Mouse (Mus musculus) adrenal gland, postnatal 36 days (tissue): Measurements from ENCODE around the gene Ttll11. TPM values are rescaled to one million over a fixed set of nuclear protein-coding genes. Genes with fewer than 3 reads are reported as not detected.

Source experiments
- DNase-seq, 2 experiments: peaks; one replicate each; pipeline ENCODE4 v3.0.0; 2021; ENCODE audit warnings: mixed read lengths in 1 of 2
- total RNA-seq, 2 experiments: library from RNA; stranded (reverse); gene quantifications; 2 replicates each; pipeline ENCODE4 v1.2.3; 2021

Ttll11 gene
- total RNA-seq, 2 experiments from 2014 or later = 1.7 to 23.0 TPM

GRCm38 (mm10) chr2:35767834-35768537 lies 211.7 kb downstream of the Ttll11 start:
- no peak for DNase-seq

- peak in 1 of 2 experiments; percentile 9 for DNase-seq
Measured at GRCm38 (mm10) chr2:35764328-35764727, 215.4 kb downstream of the Ttll11 start.

- DNase-seq = no peak
Measured at GRCm38 (mm10) chr2:35763818-35764217, 215.9 kb downstream of the Ttll11 start.

DNA sequence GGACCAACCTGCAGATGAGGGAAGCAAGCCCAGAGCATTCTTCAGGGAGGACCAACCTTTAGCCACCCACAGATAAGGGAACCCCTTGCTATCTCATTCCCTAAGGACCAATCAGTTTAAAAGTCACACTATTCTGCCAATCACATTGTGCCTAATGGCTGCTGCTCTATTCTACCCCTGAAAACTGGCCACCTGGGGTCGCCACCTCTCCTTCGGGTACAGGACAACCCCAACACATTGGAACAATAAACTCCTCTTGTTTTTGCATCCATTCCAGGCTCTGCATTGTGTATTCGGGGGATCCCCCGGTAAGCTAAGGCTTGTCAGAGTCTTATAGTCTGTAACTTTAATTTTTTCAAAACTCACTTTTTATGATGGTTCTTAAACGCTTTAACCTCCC lies 218.3 kb downstream of the Ttll11 start:
- DNase-seq = peak in 1 of 2 experiments; percentile 26

GRCm38 (mm10) chr2:35760867-35761266 lies 218.8 kb downstream of the Ttll11 start:
- no peak for DNase-seq

DNA sequence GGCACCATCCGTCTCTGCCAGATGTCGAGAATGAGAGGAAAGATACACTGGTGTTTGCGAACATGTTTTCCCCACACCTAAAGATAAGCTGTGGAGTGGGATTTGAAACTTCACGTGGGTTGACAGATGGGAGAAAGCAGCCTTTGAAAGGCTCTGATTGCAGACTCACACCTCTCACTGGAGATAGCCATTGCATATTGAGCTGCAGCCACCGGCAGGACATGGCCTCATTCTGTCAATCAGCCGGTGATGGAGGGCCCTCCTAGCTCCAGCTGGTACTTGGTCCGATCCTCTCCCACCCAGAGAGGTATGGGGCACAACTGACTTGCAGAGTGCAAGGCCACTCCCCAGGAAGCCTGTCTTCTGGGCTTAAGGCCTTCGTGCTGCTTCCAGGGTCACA lies 219.4 kb downstream of the Ttll11 start:
- DNase-seq = no peak

DNA sequence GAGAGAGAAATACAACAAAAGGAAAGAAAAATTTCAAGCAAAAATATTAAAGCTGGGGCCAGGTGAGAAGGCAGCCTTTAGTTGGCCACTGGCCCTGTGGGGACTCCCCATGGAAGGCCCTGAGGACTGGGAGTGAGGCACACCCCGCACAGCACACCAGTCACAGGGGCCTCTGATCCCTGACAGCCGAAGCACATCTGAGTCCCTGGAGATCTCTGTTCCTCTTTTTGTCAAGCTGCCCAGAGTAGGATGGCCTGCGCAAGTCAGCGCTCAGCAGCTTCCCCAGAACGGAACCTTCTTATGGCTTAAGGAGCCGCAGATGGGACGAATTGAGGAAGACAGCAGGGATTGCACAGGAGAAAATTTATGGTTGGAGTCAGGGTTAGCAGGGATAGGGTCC lies 223.2 kb downstream of the Ttll11 start:
- DNase-seq = no peak

GRCm38 (mm10) chr2:35751781-35752505 lies 227.8 kb downstream of the Ttll11 start:
- no peak for DNase-seq

DNA sequence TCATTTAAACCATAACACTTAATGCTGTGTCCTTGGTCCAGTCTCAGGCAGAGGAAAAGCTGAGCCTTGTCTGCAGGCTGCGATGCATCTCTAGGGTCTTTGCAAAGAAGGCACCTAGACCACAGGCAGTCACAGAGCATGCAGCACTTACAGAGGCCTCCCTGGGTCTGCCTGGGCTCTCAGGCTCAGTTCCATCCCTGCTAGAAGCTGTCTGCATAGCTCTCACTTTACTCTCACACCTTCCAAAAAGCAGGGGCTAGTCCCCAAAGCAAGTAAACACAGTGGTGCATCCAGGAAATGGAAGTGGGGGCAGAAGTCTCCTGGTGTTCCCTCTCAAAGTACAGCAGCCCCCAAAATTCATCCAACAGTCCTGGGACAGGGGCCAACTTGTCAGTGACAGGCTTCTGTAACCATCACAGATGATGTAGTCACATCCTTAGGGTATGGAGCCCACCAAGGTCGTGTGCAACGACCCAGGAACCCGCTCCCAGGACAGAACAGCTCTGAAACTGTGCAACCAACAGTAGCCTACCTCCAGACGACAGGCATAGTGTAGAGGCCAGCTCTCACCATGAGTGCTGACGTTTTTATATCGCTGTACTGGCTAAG lies 229.1 kb downstream of the Ttll11 start:
- DNase-seq = no peak

DNA sequence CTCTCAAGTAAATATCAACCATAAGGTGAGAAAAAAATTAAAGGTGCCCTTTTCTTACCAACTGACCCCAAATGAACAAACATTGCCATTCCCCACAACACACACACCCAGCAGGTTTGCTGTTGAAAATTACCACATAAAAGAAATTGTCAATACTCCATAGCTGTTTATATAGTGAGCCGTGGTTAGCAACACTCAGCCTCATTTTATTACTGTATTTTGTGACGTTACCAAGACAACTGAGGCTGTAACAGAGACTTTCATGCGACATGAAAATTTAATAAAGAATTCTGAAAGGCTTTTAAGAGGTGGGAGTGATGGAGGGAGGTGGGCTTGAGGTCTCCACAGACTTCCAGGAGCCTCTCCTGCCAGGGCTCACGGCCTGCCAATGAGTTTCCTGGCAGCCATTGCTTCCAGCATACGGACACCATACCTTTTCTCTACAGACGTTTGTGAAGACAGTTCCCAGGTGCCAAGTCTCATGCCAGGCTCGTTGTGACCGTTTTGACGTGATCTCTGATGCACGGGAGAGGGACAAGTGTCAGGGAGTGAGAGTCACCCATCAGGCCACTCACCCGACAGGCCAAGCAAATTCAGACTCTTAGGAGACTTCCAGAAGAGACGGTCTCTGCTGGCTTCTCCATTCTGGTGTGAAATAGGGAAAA lies 232.2 kb downstream of the Ttll11 start:
- DNase-seq = no peak

DNA sequence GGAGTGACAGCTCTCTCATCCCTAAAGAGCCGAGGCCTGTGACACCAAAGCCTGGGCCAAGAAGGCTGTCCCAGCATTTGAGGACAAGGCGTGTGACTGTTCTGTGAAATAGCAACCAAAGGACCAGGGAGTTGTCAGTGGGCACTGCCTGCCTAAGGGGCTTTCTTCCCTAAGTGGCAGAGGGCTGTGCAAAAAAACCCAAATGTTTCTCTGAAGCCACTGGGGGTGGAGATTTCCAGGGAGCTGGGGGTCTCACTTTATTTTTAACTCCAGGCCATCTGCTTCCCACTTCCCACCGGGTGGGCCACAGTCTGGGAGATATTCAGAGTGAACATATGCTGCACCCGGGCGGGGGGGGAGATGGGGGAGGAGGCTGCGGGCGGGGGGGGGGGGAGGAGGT lies 233.1 kb downstream of the Ttll11 start:
- no peak for DNase-seq

DNA sequence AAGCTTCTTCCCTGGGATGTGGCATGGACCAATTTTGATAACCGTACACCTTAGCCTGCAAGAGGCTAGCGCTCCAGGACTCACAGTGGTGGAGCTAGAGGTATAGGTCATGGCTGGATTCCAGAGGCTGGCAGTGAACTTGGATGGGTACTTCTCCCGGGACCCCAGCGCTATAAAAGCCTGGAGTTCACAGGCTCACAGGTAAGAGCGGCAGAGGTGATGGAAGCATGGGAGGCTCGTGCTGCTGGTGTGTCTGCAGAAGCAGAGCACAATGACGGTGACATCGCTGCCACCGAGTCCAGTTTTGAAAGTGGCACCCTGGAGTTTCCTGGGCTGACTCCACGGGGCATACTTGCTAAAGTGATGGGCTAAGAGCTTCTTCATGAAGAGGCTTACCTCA lies 233.8 kb downstream of the Ttll11 start:
- no peak for DNase-seq

DNA sequence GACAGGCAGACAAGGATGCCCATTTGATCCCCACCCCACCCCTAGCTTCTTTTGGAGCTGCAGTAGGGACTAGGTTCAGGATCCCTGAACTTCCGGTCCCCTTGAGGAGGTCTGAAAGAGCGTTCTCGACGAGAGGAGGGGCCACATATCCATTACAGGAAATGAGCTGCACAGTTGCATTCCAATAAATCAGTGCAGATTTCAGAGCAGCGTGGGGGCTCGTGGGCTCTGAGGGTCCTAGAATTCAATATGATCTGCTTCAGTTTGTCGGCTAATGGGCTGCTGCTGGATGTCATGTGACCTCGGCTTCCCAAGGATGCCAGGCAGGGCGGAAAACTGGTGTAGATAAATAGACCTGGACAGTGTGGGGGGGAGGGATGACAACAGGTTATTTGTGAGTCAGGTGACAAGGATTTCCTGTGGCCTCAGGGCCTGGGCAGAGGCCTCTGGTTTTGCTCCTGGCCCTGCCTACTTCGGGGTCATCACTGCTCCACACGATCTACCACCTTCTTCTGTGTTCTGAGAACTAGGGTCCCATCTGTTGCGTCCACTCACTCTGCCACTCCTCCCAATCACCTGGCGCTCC lies 240.0 kb downstream of the Ttll11 start:
- no peak for DNase-seq

- DNase-seq = no peak
Measured at GRCm38 (mm10) chr2:35737467-35738027, 242.2 kb downstream of the Ttll11 start.

DNA sequence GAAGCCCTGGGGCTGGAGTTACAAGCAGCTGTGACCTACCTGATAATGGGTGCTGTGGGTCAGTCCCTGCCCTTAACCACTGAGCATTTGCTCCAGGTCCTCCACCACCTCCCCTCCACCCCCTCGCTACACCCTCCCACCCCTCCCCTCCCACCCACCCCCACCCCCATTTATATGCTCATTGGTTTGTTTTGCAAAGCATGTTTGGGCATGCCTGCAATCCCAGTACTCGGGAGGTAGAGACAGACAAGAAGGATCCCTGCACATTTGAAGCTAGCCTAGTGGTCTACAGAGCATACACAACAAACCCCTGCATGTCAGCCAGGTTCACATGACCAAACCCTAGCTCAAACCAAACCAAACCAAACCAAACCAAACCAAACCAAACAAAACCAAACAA lies 243.7 kb downstream of the Ttll11 start:
- no peak for DNase-seq

GRCm38 (mm10) chr2:35735001-35735400 lies 244.7 kb downstream of the Ttll11 start:
- DNase-seq = no peak

DNA sequence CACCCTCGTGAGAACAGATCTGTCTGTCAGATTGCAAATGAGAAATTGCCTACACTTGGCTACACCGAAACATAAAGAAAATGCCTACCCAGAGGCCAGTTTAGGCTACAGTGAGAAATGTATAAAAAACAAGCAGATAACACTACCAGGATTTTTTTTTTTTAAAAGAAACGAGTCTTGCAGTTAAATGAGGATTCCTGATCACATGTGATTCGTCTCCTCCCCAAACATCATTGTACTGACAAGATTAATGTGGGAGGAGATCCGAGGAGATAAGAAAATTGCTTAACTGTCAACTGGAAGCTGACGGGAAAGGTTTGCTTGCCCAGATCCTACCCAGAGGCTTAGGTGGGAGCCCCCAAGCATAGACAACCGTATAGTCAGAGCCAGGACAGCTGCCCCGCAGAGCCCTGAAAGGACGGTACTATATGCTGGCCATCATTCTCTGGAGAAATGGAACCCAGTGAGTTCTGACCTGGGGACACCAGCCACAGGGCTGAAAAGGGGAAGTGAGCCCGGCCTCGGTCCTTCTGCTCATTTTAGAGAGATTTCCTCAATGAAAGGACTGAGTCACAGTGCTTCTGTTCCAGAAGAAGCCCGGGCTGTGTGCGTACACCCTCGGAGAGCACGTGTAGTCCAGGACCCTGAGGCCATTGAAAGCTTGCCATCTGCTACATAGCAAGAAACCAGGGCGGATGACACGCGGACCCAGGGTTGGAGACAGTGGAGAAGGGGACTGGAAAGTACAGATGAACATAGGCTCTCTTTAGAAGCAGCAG lies 247.9 kb downstream of the Ttll11 start:
- DNase-seq = peak in 1 of 2 experiments; percentile 13

DNA sequence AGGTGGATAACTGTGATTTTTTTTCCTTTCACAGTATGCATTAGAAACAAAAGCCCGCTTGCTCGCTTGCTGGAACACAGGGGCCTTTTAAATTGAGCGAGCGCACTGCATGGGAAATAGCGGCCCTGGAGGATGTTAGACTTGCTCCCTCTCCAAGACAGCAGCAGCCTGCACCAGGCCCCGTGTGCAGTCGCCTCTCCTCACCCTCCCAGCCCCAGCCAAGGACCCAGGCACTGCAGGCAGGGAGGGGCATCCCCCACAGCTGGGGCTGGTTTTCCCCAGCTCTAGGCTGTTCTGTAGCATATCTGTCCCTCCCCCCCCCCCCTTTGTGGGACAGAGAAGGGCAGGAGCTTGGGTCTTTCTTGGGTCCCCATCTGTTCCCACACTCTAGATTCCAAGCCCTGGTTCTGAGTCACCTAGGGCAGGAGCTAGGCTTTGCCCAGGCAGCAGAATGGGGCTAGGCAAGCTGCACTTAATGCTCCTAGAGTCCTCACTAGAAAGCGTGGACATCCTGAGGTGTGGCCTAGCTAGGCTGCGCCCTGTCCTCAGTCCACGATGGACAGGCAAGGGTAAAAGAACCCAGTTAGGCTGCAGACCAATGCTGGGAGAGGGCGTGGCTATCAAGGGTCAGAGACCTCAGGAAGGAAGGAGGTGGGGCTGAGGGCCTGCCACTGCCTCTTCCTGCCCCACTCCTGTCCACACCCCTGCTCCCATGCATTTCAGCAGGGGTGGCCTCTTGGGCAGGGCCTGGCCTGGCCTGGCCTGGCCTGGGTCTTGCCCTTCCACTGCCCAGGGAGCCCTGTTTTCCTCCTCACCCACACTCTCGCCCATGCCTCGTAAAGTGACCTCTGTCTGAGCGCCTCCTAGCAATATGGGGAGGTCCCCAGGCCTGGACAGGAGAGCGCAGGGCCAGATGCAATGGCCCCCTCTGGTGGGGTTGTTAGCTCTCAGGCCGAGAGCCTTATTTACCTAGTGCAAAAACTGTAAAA lies 250.3 kb downstream of the Ttll11 start:
- peak; percentile 63 to 73 for DNase-seq

- DNase-seq = peak in 1 of 2 experiments; percentile 13
Measured at GRCm38 (mm10) chr2:35728633-35729032, 251.1 kb downstream of the Ttll11 start.

DNA sequence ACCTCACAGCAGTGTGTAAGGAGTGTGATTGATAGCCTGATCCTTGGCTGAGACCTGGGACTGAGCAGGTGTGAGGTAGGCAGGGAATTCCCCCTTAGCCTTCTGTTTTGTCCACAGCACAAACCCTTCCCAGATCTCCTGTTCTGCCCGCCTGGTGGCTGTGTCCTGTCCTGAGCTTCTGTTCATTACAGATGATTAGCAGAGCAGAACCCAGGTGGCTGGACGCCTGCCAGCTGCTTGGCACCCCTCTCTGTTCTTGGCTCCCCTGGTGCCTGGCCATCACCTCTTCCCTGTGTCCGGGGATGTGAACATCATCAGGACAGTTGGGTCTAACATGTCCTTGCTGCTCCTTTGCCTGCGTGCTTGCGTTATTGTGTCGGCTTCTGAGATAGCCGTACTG lies 256.0 kb downstream of the Ttll11 start:
- DNase-seq = no peak
